In the genomic region with DNA sequence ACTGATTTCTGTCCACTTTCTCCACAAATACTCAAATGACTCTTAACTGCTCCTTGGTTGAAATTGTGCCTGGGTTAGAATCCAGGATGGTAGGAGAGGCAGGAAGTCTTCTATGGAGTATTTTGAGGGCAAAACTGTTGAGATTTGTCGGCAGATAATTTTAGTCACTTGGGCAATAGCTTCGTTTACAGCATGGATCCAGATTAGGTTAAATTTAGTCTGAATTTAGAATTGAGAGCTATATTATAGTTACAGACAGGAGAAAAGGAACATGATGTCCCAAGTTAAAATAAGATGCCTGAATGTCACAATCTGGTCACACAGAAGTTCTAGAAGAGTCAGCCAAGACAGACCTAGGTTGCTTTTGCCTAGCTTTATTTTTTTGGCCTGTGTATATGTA, we compare ENCODE assay signal across 22 mouse cellular contexts.
DNase-seq lines count a peak whose midpoint lies in the region; ATAC-seq and TF ChIP-seq lines count a peak whose summit lies in the region.
"Had no signal": no experiment of that assay in that cellular context is flagged by ENCODE, and none has a peak within 500 bp of the region (broad histone marks: within the 10 kb centered on the region; RNA-seq: fewer than 3 reads in every experiment).

No protein-coding gene starts in this region.

- H3K4me1 ChIP-seq in lung, postnatal 0 days (ENCODE audit: insufficient read depth, low read depth, low read length) = no peaks in the 10 kb centered on the region
- H3K4me1 ChIP-seq in cortical plate, adult 2 months (ENCODE audit: control insufficient read depth, insufficient read depth, low read length) = peaks cover 5% of the 10 kb centered on the region
- H3K4me1 ChIP-seq: embryonic facial prominence, embryonic 13.5 days; embryonic facial prominence, embryonic 15.5 days; forebrain, embryonic 12.5 days had no signal

- H3K27me3 ChIP-seq in lung, postnatal 0 days (replicated peaks; ENCODE audit: insufficient read depth, low read length) = no peaks in the 10 kb centered on the region
- H3K27me3 ChIP-seq: embryonic facial prominence, embryonic 13.5 days; embryonic facial prominence, embryonic 15.5 days; forebrain, embryonic 12.5 days had no signal

- no peaks in the 10 kb centered on the region for H3K36me3 ChIP-seq in lung, postnatal 0 days (ENCODE audit: insufficient read depth, low read length)
- H3K36me3 ChIP-seq: embryonic facial prominence, embryonic 13.5 days; embryonic facial prominence, embryonic 15.5 days; forebrain, embryonic 10.5 days; forebrain, embryonic 12.5 days had no signal

- 57% methylated on average over 2 of the region's 2 CpGs for WGBS in lung, postnatal 0 days

- no peaks in the 10 kb centered on the region for H3K9me3 ChIP-seq in lung, postnatal 0 days (ENCODE audit: low read length)
- H3K9me3 ChIP-seq: embryonic facial prominence, embryonic 13.5 days; embryonic facial prominence, embryonic 15.5 days; forebrain, embryonic 10.5 days; forebrain, embryonic 12.5 days had no signal

- no peak for DNase-seq in layer of hippocampus, adult 2 months (ENCODE audit: low spot score in 2 of 2)
- DNase-seq in layer of hippocampus, postnatal 36 days = no peak
- DNase-seq in lung, postnatal 0 days (ENCODE audit: low spot score) = peak; percentile 8
- DNase-seq in lung, adult 18-20 months = no peak
- DNase-seq in urinary bladder, adult 2 months (ENCODE audit: low spot score) = no peak
- DNase-seq: adrenal gland, adult 2 months; adrenal gland, postnatal 10 days; adrenal gland, postnatal 25 days; cerebellum, adult 11-12 months; cerebellum, adult 2 months; cerebellum, adult 9-10 months; cerebellum, postnatal 10 days; cerebellum, postnatal 25 days; embryo, embryonic 11 days had no signal

- no peak for TF ChIP-seq POLR2A in cortical plate, adult 2 months (IDR thresholded peaks at IDR 0.05; ENCODE audit: extremely low read depth, insufficient read depth, low read length)

- H3K9ac ChIP-seq in lung, postnatal 0 days (replicated peaks; ENCODE audit: low read depth) = no peak overlapping the region
- H3K9ac ChIP-seq: embryonic facial prominence, embryonic 13.5 days; embryonic facial prominence, embryonic 15.5 days; forebrain, embryonic 12.5 days had no signal

- no peak for TF ChIP-seq CTCF in layer of hippocampus, adult 2 months (conservative IDR thresholded peaks at IDR 0.05)
- TF ChIP-seq CTCF in lung, postnatal 0 days (IDR thresholded peaks at IDR 0.05) = no peak
- TF ChIP-seq CTCF in cortical plate, adult 2 months (IDR thresholded peaks at IDR 0.05; ENCODE audit: extremely low read depth, insufficient read depth, low read length) = no peak

- H3K27ac ChIP-seq in layer of hippocampus, adult 2 months = peak overlapping the region; percentile 79
- H3K27ac ChIP-seq in lung, postnatal 0 days (ENCODE audit: low read length) = no peak overlapping the region
- peak overlapping the region; percentile 69; the same call in 1 of the 2 replicates for H3K27ac ChIP-seq in cortical plate, adult 2 months (ENCODE audit: insufficient read depth, low read length)
- H3K27ac ChIP-seq: embryonic facial prominence, embryonic 13.5 days; embryonic facial prominence, embryonic 15.5 days; forebrain, embryonic 10.5 days; forebrain, embryonic 12.5 days had no signal

- no peak overlapping the region for H3K4me2 ChIP-seq in lung, postnatal 0 days (replicated peaks; ENCODE audit: low read depth, low read length)
- H3K4me2 ChIP-seq: embryonic facial prominence, embryonic 13.5 days; embryonic facial prominence, embryonic 15.5 days; forebrain, embryonic 12.5 days had no signal

- no peak for TF ChIP-seq EP300 in lung, postnatal 0 days (IDR thresholded peaks at IDR 0.05)

- H3K4me3 ChIP-seq in layer of hippocampus, adult 2 months = no peak overlapping the region
- no peak overlapping the region for H3K4me3 ChIP-seq in lung, postnatal 0 days (ENCODE audit: low read depth, low read length)
- no peak overlapping the region for H3K4me3 ChIP-seq in cortical plate, adult 2 months (ENCODE audit: insufficient read depth, low read length)
- H3K4me3 ChIP-seq: embryonic facial prominence, embryonic 13.5 days; embryonic facial prominence, embryonic 15.5 days; erythroblast, embryonic 14.5 days; forebrain, embryonic 10.5 days; forebrain, embryonic 12.5 days had no signal

- no peak for ATAC-seq in lung, postnatal 0 days
- ATAC-seq: forebrain, embryonic 14.5 days; forebrain, embryonic 16.5 days had no signal
